Mouse (Mus musculus) liver, embryonic 12.5 days (tissue): ENCODE measurements around the gene Gm6657. TPM values are rescaled to one million over a fixed set of nuclear protein-coding genes. Genes with fewer than 3 reads are reported as not detected.

Experiments
- ATAC-seq: fragments of 200-750 bp; cut with Nextera tagmentation; 2 replicates; pipeline ENCODE4 v1.8.0; 2017; ENCODE audit warnings: moderate number of reproducible peaks, mild to moderate bottlenecking, moderate library complexity
- H3K27ac ChIP-seq: fragments of 300-500 bp; sonication (generic); 2 replicates; pipeline ENCODE4 v1.5.1; 2016; ENCODE audit warnings: mild to moderate bottlenecking
- H3K27me3 ChIP-seq: fragments of 300-500 bp; sonication (generic); replicated peaks from 2 replicates; pipeline ENCODE4 v1.6.1; 2016; ENCODE audit warnings: mild to moderate bottlenecking, moderate library complexity
- H3K36me3 ChIP-seq: fragments of 300-500 bp; sonication (generic); 2 replicates; pipeline ENCODE4 v1.6.1; 2016; ENCODE audit warnings: mild to moderate bottlenecking, moderate library complexity
- H3K4me1 ChIP-seq: fragments of 300-500 bp; sonication (generic); 2 replicates; pipeline ENCODE4 v1.6.1; 2016
- H3K4me2 ChIP-seq: fragments of 300-500 bp; sonication (generic); 2 replicates; pipeline ENCODE4 v1.6.1; 2016; ENCODE audit warnings: mild to moderate bottlenecking, moderate library complexity
- H3K4me3 ChIP-seq: fragments of 300-500 bp; sonication (generic); 2 replicates; pipeline ENCODE4 v1.5.1; 2016; ENCODE audit warnings: mild to moderate bottlenecking, moderate library complexity
- H3K9ac ChIP-seq: fragments of 300-500 bp; sonication (generic); 2 replicates; pipeline ENCODE4 v1.6.1; 2016; ENCODE audit warnings: mild to moderate bottlenecking, moderate library complexity
- H3K9me3 ChIP-seq: fragments of 300-500 bp; sonication (generic); replicated peaks from 2 replicates; pipeline ENCODE4 v1.6.1; 2016; ENCODE audit warnings: mild to moderate bottlenecking, moderate library complexity
- WGBS: fragments of 180-500 bp; shearing (Covaris S2); methylation state at CpG from one replicate; pipeline ENCODE4 v1.1.7; 2016; ENCODE audit not compliant: insufficient replicate concordance; 5-methylcytosine and 5-hydroxymethylcytosine counted together
- polyA plus RNA-seq: library from polyadenylated mRNA; unstranded; fragments of >200 nt; fragmentation: Nextera tagmentation; extraction: Ambion mirVana; gene quantifications from 2 replicates; pipeline ENCODE4 v1.2.1, GENCODE M21; 2016

Gm6657 gene
- polyA plus RNA-seq = not detected in 2 replicates

DNA sequence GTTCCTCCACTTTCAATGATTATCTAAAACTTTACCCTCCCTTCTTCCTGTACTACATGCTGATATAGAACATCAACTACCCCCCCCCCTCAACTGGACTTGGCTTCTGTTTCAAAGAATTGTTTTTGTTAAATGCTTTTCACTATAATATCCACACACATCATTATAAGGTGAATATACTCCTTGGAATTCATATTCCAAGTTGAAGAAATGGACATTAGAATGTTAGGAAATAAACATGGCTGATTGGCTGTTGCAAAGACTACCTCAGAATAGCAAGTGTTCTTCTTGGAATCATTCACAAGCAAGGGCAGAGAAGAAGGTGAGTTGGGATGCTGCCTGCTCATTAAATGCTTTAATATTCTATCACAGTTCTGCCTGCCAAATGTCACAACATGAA is at the start of gene Gm6657:
Gm6657 (plus strand) TSS at position 301 of the 400 bp plus-strand sequence.
- Histone ChIP-seq H3K4me1 (peaks cover 13% of the 10 kb centered on the region), H3K4me3 (no peak within 1 kb of the TSS), H3K36me3 (no peaks in the 10 kb centered on the region), H3K27me3 (no peaks in the 10 kb centered on the region), H3K9me3 (no peaks in the 10 kb centered on the region), H3K9ac (no peak within 1 kb of the TSS), H3K27ac (no peak within 1 kb of the TSS), H3K4me2 (no peak within 1 kb of the TSS)
- no peak for ATAC-seq

DNA sequence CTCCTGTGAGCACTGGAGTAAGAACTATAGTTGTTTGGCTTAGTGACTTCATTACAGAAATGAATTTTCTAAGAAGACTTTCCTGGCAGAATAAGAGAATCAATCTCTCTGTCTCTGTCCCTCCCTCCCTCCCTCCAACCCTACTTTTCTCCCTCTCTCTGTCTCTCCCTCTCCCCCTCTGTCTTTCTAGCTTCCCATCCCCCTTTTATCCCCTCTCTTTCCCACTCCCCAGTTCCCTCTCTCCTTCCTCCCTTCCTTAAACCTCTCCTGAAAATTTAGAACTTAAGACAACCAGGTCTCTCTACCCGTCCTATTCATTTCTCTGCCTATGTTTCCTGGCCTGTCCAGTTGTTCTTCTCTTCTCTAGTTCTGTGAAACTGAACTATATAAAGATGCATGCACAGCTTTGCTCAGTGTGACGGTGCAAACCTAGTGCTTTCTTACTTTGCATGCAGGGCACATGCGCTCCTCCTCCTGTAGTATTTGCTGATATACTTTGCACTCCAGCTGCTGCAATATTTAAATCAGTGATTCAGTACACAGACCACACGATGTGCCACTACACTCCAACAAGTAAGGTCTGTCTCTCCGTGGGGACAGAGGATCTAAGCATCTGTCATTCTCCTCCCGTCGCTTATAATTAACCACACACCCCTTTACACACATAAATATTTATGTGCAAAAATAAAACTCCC is 40.6 kb upstream of the Gm6657 start:
- Histone ChIP-seq H3K9ac (no peak overlapping the region), H3K27ac (no peak overlapping the region), H3K9me3 (no peaks in the 10 kb centered on the region), H3K36me3 (no peaks in the 10 kb centered on the region), H3K4me3 (no peak overlapping the region), H3K4me1 (no peaks in the 10 kb centered on the region), H3K27me3 (no peaks in the 10 kb centered on the region), H3K4me2 (no peak overlapping the region)
- 51% methylated on average over 7 of the region's 7 CpGs for WGBS
- no peak for ATAC-seq

DNA sequence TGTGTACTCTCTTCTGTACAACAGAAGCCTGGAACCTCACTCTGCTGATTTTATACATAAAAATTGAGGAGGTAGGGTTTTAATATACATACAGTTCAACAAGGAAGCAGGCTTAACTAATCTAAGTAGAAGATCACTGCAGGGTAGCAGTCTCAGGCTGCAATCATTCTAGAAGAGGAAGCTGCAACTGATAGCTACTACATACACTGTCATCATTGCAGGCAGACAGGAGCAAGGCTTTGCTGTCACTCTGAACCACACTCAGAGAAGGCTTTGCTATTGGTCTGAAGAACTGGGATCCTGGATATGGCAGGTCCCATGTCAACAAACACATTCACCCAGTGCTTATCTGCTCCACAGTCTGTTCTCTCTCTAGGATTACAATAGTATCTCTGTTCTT is 23.9 kb upstream of the Gm6657 start:
- no peaks in the 10 kb centered on the region for H3K4me1 ChIP-seq
- no peak overlapping the region for H3K4me3 ChIP-seq
- ATAC-seq = no peak
- H3K9ac ChIP-seq = no peak overlapping the region
- H3K9me3 ChIP-seq = no peaks in the 10 kb centered on the region
- no peak overlapping the region for H3K27ac ChIP-seq
- no peaks in the 10 kb centered on the region for H3K27me3 ChIP-seq
- no peaks in the 10 kb centered on the region for H3K36me3 ChIP-seq
- no peak overlapping the region for H3K4me2 ChIP-seq

DNA sequence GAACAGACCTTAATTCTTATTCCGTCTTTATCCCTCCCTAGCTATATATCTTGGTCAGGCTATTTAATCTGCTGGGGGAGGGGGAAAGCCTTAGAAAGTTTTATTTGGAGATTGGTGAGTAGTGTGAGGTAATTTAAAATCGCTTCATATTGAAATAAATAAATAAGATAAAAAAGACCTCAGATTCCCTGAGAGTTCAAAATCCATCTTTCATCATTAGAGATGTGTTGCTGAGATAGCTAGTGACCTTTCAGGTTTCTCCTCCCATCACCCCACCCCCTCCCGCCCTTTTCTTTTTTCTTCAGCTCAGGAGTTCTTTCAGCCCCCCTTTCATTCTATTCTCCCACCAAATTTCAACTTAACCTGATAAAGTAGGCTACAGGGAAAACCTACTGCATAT is 20.1 kb upstream of the Gm6657 start:
- WGBS = 57% methylated on average over 3 of the region's 3 CpGs
- H3K4me1 ChIP-seq = no peaks in the 10 kb centered on the region
- H3K36me3 ChIP-seq = no peaks in the 10 kb centered on the region
- H3K27ac ChIP-seq = no peak overlapping the region
- no peak for ATAC-seq
- no peaks in the 10 kb centered on the region for H3K9me3 ChIP-seq
- no peak overlapping the region for H3K4me2 ChIP-seq
- H3K27me3 ChIP-seq = no peaks in the 10 kb centered on the region
- H3K4me3 ChIP-seq = no peak overlapping the region
- H3K9ac ChIP-seq = no peak overlapping the region

DNA sequence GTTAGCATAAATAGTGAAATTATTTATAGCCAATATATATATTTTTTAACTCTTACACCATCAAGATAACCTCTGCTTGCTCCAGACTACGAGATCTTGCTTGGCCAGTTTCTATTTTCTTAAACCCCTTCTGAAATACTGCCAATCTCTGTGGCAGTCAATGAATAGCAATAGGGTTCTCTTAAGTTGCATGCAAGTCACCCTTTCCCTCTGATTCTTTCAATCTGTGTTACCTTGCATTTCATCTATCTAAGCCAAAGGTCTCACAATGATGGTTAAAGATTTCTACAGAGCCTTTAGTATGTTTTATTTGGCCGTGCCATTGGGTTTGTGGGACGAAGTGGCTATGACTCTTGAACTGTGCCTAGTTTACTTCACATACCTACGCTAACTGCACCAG is 19.4 kb upstream of the Gm6657 start:
- no peak for ATAC-seq
- Histone ChIP-seq H3K27ac (no peak overlapping the region), H3K4me2 (no peak overlapping the region), H3K4me1 (no peaks in the 10 kb centered on the region), H3K9me3 (no peaks in the 10 kb centered on the region), H3K4me3 (no peak overlapping the region), H3K36me3 (no peaks in the 10 kb centered on the region), H3K9ac (no peak overlapping the region), H3K27me3 (no peaks in the 10 kb centered on the region)
- 67% methylated on average over 4 of the region's 4 CpGs for WGBS

DNA sequence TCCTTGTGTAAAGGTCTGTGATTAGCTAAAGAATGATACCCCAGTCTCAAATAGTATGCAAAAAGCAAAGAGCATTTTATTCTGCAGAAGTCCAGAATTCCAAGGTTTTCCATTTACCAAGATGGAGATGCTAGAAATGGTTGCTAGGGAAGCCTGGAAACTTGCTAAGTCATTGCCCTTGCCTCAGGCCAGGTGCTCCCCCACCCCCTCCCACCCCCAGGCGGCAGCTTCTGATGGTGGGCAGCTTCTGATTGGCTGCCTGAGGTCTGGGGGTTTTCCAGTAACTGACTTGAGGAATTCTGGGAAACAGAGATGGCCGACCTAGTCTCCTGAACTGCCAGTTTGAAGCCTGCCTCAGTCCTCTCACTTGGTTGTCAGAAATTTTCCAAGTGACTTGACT is 12.6 kb upstream of the Gm6657 start:
- no peaks in the 10 kb centered on the region for H3K9me3 ChIP-seq
- H3K4me2 ChIP-seq = no peak overlapping the region
- 54% methylated on average over 2 of the region's 2 CpGs for WGBS
- no peak overlapping the region for H3K9ac ChIP-seq
- H3K4me3 ChIP-seq = no peak overlapping the region
- no peaks in the 10 kb centered on the region for H3K27me3 ChIP-seq
- H3K36me3 ChIP-seq = no peaks in the 10 kb centered on the region
- ATAC-seq = no peak
- H3K27ac ChIP-seq = no peak overlapping the region
- H3K4me1 ChIP-seq = no peaks in the 10 kb centered on the region

DNA sequence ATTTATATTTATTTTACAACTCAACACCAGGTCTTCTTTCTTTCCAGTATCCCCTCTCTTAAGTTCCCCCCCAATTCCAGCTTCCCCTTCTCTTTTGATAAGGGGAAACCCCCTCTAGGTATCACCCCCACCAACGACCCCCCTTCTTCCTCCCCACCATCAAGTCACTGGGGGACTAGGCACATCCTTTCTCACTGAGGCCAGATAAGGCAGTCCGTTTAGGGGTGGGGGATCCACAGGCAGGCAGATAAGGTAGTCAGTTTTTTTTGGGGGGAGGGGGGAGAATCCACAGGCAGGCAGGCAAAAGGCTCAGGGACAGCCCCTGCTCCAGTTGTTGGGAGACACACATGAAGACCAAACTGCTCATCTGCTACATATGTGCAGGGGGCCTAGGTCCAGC is 1.3 kb downstream of the Gm6657 start:
- Histone ChIP-seq H3K36me3 (no peaks in the 10 kb centered on the region), H3K9me3 (no peaks in the 10 kb centered on the region), H3K4me3 (no peak overlapping the region), H3K27ac (no peak overlapping the region), H3K4me1 (peaks cover 13% of the 10 kb centered on the region), H3K4me2 (no peak overlapping the region), H3K27me3 (no peaks in the 10 kb centered on the region), H3K9ac (no peak overlapping the region)
- no peak for ATAC-seq
- WGBS = 15% methylated on average over 2 of the region's 2 CpGs

DNA sequence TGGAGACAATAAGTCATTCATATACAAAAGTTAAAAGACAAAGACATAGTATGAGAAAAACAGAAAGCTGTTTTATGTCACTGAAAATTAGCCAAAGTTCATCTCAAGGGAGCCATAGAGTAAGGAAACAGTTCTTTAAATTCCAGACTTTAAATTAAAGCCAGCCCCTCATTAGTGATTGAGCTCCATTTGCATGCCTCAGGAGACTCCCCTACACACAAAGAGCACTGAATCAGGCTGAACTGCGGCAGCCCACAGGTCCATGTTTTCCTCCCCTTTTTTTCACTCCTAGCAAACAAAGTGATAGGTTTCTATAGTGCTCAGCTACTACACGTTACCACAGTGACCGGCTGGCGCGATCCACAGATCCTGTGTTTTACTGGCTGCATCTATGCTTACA is 9.6 kb downstream of the Gm6657 start:
- Histone ChIP-seq H3K27me3 (no peaks in the 10 kb centered on the region), H3K9me3 (no peaks in the 10 kb centered on the region), H3K4me1 (no peaks in the 10 kb centered on the region), H3K9ac (no peak overlapping the region), H3K27ac (no peak overlapping the region), H3K36me3 (no peaks in the 10 kb centered on the region), H3K4me2 (no peak overlapping the region), H3K4me3 (no peak overlapping the region)
- 69% methylated on average over 5 of the region's 5 CpGs for WGBS
- no peak for ATAC-seq

DNA sequence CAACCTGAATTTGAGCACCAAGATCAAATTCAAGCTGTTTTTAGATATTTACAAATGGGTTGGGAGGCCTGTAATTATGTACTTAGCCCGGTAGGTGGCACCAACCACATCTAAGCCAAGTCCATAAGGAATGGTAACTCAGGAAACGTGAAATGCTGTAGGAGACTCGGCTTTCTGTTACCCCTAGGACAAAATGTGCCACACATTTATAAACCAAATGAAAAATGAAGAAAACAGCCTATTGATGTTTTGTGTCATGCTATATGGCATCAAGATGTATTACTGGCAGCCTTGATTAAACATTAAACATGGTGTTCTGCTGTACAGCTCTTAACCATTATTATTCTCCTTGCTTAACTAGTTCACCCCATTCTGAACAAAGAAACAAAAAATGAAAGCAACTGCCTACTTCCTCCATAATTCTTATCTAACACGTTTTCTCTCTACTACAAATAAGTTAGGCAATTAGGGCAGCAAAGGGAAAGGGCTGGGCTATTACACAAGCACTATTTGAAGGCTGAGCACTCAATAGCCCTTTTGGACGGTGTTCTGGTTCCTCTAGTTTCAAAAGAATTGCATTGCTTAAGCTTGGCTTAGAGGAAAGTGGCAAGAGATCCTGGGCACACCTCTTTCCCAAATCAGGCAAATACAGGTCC is 12.0 kb downstream of the Gm6657 start:
- H3K4me1 ChIP-seq = no peaks in the 10 kb centered on the region
- peak overlapping the region; percentile 40 for H3K4me2 ChIP-seq
- H3K4me3 ChIP-seq = no peak overlapping the region
- ATAC-seq = no peak
- no peak overlapping the region for H3K27ac ChIP-seq
- no peak overlapping the region for H3K9ac ChIP-seq
- no peaks in the 10 kb centered on the region for H3K36me3 ChIP-seq
- 8% methylated on average over 5 of the region's 5 CpGs for WGBS
- no peaks in the 10 kb centered on the region for H3K9me3 ChIP-seq
- H3K27me3 ChIP-seq = no peaks in the 10 kb centered on the region

DNA sequence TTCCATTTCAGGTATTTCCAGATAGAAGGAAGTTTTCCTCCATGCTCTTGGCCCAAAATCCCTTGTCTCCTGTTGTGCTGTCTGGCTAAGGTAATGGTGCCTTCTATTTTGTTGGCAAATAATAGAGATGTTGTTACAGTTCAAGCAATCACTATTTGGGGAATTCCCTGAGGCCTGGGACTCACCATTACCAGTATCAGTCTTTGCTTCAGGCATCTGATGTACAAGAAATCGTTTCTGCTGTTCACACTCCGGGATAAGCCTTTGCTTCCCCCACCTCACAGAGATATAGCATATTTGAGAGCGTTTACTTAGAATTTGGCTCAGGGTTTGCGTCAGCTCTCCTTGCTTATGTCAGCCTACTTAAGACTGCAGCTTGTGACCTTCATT is 12.5 kb downstream of the Gm6657 start:
- Histone ChIP-seq H3K4me3 (no peak overlapping the region), H3K9me3 (no peaks in the 10 kb centered on the region), H3K4me2 (no peak overlapping the region), H3K36me3 (no peaks in the 10 kb centered on the region), H3K9ac (no peak overlapping the region), H3K27ac (no peak overlapping the region), H3K27me3 (no peaks in the 10 kb centered on the region), H3K4me1 (no peaks in the 10 kb centered on the region)
- 68% methylated on average over 4 of the region's 4 CpGs for WGBS
- no peak for ATAC-seq

DNA sequence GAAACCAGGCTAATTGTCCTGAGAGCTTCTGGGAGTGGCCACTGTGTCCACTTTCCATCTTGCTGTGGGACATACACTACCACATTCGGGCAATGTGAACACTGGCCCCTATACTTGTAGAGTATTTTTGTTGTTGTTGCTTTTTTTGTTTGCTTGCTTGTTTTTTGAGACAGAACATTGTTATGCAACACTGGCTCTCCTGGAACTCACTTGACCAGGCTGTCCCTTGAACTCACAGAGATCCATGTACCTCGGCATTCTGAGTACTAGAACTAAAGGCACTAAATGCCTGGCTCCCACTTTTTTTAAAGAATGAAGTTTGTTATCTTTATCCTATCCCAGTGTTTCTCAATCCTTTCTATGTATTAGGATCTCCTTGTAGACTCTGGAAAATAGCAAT is 15.8 kb downstream of the Gm6657 start:
- ATAC-seq = no peak
- H3K27ac ChIP-seq = no peak overlapping the region
- H3K36me3 ChIP-seq = no peaks in the 10 kb centered on the region
- H3K4me2 ChIP-seq = no peak overlapping the region
- H3K4me1 ChIP-seq = no peaks in the 10 kb centered on the region
- no peak overlapping the region for H3K4me3 ChIP-seq
- no peaks in the 10 kb centered on the region for H3K9me3 ChIP-seq
- no peaks in the 10 kb centered on the region for H3K27me3 ChIP-seq
- WGBS = 78% methylated on average over 2 of the region's 2 CpGs
- H3K9ac ChIP-seq = no peak overlapping the region

DNA sequence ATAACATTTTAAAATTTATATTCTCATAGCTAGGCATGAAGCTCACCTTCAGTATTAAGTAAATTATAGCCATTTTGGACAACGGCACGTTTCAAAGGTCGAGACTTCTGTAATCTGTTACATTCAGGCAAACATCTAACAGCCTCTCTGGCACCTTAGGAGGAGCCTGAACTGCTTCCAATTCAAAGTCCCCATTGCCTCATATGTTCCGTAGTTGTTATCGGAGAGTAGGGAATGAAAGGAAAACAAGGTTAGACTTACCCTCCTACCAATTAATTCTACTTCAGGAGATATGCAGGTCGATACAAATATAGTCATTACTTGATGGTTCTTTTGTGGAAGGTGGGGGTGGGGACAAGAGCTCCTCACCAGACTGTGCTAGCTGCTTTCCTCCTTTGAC is 21.4 kb downstream of the Gm6657 start:
- no peaks in the 10 kb centered on the region for H3K4me1 ChIP-seq
- no peak for ATAC-seq
- 76% methylated on average over 6 of the region's 6 CpGs for WGBS
- no peaks in the 10 kb centered on the region for H3K36me3 ChIP-seq
- no peak overlapping the region for H3K9ac ChIP-seq
- H3K9me3 ChIP-seq = no peaks in the 10 kb centered on the region
- no peak overlapping the region for H3K4me3 ChIP-seq
- H3K27me3 ChIP-seq = no peaks in the 10 kb centered on the region
- no peak overlapping the region for H3K27ac ChIP-seq
- H3K4me2 ChIP-seq = no peak overlapping the region
